Mouse (Mus musculus) R1 (cell line): ENCODE data around the gene Stag1.

ENCODE experiments used
- DNase-seq: peaks from one replicate; pipeline ENCODE4 v3.0.0-alpha.2; 2018; ENCODE audit warnings: low read depth, low spot score

Stag1 gene

GRCm38 (mm10) chr9:100962903-100963427 lies 365.4 kb downstream of the Stag1 start:
- peak; percentile 40 for DNase-seq

- DNase-seq: no peak
These were observed 365.9 kb downstream of the Stag1 start for GRCm38 (mm10) chr9:100963428-100963912.

- DNase-seq: no peak
These were observed 366.5 kb downstream of the Stag1 start for GRCm38 (mm10) chr9:100964106-100964505.

- DNase-seq: peak; percentile 87
These were observed 371.9 kb downstream of the Stag1 start for GRCm38 (mm10) chr9:100969461-100969860.

GRCm38 (mm10) chr9:100978666-100979065 lies 381.1 kb downstream of the Stag1 start:
- no peak for DNase-seq

- no peak for DNase-seq
These were observed 381.7 kb downstream of the Stag1 start for GRCm38 (mm10) chr9:100979260-100979659.

GRCm38 (mm10) chr9:100982786-100983185 lies 385.2 kb downstream of the Stag1 start:
- DNase-seq: no peak

GRCm38 (mm10) chr9:100984381-100985310 lies 387.0 kb downstream of the Stag1 start:
- no peak for DNase-seq

GRCm38 (mm10) chr9:100987006-100987405 lies 389.4 kb downstream of the Stag1 start:
- DNase-seq: no peak

GRCm38 (mm10) chr9:100987850-100988249 lies 390.3 kb downstream of the Stag1 start:
- no peak for DNase-seq

GRCm38 (mm10) chr9:100990609-100991008 lies 393.0 kb downstream of the Stag1 start:
- DNase-seq: no peak

GRCm38 (mm10) chr9:100991321-100991720 lies 393.7 kb downstream of the Stag1 start:
- no peak for DNase-seq

- no peak for DNase-seq
These were observed 394.6 kb downstream of the Stag1 start for GRCm38 (mm10) chr9:100992191-100992590.

GRCm38 (mm10) chr9:100993937-100994336 lies 396.3 kb downstream of the Stag1 start:
- no peak for DNase-seq

GRCm38 (mm10) chr9:100997138-100997537 lies 399.5 kb downstream of the Stag1 start:
- no peak for DNase-seq

- DNase-seq: peak; percentile 58
These were observed 404.5 kb downstream of the Stag1 start for GRCm38 (mm10) chr9:101002053-101002452.

- DNase-seq: peak; percentile 95
These were observed 405.2 kb downstream of the Stag1 start for GRCm38 (mm10) chr9:101002841-101003240.

- peak; percentile 85 for DNase-seq
These were observed 405.7 kb downstream of the Stag1 start for GRCm38 (mm10) chr9:101003302-101003701.

GRCm38 (mm10) chr9:101005866-101006265 lies 408.3 kb downstream of the Stag1 start:
- peak; percentile 29 for DNase-seq
